Mouse (Mus musculus): ENCODE data around the gene Tom1l2.

Tom1l2 gene

DNA sequence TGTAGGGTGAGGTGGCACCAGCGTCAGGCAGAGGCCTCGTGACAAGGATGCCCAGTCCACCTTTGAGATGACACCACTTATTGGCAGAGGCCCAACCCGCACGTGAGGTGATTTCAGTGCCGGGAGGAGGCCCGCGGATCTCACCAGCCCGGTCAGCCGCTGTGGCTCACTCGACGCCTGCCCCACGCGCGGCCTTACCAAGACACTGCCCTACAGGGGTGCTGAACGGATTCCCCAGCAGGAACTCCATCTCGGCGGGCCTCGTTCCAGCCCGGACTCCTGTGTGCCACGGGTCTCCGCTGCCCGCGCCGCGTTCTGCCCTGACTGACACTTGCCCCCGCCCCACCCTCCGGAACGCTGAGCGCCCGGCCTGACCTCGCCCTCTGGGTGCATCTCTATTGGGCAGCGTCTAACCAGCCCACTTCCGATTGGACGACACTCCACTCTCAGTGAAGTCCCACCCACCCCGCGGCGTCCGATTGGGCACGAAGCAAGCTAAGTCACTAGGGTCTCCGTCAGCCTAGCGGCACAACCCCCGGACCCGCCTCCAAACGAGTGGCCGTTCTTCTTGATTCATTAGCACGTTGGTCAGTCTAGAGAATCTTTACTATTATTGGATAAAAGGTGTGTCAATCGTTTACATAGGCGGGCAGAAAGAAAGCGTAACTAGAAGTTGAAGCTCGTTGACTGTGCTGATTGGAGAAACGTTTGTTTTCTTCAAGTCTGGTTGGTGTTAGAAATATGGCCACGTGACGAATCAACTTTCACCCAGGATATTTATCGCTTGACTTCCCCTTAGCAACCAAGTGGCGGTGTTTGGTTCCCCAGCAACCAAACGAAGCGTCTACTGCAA is at the start of gene Tom1l2, which contains the start of gene Drc3:
Gene Tom1l2 (minus strand): TSS at position 347 of the 853 bp plus-strand sequence.
Gene Drc3 (plus strand): TSS at position 771 of the 853 bp plus-strand sequence.
- in situ Hi-C loops (cut with MseI, MboI): no loop called here

DNA sequence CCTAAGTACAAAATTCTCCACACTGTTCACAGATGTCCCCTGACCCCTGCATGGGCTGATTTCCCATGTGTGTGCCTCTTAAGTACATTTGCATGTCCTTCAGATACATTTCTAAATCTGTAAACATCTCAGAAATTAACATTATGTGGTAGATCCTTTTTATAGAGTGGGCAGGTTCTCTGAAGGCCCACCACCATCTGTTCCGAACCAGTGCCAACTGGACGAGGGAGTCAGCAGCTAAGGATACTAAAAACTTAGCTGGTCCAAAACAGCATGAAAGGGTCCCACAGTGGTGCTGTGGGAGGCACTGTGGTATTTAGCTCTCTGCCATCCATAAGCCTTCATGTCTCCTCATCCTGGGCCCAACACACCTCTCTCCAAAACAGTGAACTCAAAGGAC is 44.5 kb upstream of the Tom1l2 start:
- in situ Hi-C loops (cut with MseI, MboI): no loop called here

DNA sequence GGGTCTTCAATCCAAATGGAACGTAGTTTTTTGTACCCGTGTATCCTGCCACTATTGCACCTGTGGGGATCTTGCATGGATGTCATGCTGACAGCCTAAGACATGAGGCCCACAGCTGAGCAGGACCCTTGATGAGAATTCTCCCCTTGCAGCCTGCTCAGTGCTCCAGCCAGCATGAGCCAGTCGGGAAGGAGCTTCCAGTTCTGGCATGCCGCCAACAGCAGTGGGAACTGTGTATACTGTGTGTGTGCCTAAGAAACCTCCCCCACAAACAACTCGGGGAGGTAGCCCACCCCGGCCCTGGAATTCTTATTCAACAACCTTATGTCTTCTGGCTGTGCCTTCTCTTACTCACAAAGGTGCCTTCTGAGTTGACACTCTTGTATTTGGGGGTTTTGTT is 43.8 kb upstream of the Tom1l2 start:
- in situ Hi-C loops (cut with MseI, MboI): no loop called here

DNA sequence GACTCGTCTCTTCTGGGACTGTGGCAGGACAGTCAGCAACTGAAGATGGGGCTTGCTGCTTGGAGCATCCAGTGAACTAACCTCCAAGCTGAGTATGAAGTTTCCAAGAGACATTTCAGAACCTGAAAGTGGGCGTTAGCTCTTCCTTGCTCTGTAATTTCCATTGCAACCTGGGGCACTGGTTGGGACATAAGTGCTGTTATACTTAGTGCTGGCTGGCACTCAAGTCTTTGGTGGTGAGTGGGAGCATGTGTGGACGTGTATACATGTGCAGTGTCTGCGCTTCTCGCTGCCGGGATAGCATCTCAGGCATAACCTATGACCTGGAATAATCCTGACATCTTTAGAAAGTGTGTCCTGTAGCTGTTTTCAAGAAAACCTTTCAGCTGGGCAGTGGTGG is 38.6 kb upstream of the Tom1l2 start:
- in situ Hi-C loops (cut with MseI, MboI): no loop called here

DNA sequence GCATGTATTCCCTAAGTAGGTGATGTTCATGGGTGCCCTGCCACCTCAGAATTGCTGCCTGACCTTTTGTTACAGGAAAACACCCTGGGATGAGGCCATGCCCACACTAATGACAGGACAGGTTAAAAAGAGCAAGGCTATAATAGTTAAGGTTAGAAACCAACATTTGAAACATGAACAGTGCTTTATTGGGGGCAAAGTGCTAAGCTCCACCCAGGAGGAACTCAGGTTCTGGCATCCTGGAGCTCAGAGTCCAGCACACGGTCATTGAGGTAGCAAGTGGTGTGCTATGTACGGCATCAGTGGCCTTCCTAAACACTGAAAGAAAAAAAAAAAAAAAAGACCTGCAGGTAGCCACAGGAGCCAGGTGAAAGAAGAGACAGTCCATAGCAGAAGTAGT is 35.2 kb upstream of the Tom1l2 start:
- in situ Hi-C loops (cut with MseI, MboI): no loop called here

DNA sequence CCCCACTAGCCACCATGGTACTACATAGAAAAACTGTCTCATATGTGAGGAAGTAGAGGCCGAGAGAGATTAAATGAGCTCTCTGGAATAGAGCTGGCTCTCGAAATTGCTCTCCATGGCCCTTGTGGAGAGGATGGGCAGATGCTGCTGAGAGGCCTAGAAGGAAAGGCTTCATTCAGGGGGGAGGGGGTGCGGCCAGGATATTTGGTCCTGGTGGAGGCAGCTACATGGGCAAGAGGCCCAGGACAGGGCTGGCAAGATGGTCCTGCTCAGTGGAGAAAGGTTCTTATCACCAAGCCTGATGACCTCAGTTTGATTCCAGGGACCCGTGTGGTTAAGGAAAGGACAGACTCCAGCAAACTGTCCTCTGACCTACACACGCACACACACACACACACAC is 33.2 kb upstream of the Tom1l2 start:
- in situ Hi-C loops (cut with MseI, MboI): no loop called here

DNA sequence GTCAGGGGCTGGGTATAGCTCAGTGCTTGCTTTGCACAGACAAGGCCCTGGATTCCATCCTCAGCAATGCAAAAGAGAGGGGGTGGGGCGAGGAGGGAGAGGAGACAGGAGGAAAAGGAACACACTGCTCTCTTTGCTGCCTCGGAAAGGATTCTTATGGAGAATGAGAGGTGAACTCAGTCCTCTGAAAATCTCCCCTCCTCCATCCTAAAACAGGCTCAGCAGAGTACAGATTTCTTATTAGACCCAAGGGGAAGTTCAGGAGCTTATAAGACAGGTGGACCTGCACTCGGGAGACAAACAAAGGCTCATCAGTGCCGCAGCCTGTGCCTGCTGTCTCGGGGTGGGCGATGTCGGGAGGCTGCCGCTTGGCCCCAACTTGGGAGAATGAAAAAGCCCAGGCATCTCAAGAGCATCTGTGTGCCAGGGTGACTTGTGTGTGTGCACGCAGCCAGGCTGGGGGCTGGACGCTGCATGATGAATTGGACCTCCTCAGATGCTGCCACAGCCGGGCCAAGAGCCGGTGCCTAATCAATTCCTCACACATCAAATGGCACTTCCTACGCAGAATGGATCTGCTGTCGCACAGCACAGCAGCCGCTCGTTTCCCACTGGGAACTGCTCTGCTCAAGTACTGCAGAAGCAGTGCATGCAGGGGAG is 32.2 kb upstream of the Tom1l2 start:
- in situ Hi-C loops (cut with MseI, MboI): no loop called here

DNA sequence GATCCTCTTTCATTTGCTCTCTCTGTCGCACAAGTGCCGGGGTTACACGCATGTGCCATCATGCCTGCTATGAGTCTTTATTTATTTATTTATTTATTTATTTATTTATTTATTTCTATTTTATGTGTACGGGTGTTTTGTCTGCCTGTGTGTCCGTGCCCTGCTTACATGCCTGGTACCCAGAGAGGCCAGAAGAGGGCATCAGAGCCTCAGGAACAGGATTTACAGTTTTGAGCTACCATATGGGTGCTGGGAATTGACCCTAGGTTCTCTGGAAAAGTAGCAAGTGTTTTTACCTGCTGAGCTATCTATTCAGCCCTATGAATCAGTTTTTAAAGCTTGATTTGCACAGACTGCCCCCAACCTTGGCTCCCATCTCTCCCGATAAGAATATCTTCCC is 30.8 kb upstream of the Tom1l2 start:
- in situ Hi-C loops (cut with MseI, MboI): no loop called here

DNA sequence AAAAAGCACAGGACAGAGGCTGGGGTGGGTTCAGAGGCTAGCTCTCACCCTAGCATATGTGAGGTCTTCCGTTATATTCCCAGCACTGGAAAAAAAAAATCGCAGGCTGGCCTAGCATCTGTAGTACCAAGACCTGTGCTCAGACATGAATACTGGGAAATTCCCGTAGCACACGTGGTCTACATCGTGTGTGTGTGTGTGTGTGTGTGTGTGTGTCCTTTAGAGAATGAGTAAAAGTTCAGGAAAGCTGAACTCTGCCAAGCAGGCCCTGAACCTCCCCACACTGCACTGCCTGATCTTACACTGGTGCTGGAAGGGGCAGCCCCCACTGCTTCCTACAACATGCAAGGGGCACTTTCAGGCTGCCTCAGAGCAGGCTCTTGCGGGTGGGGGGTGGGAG is 21.8 kb upstream of the Tom1l2 start:
- in situ Hi-C loops (cut with MseI, MboI): no loop called here

DNA sequence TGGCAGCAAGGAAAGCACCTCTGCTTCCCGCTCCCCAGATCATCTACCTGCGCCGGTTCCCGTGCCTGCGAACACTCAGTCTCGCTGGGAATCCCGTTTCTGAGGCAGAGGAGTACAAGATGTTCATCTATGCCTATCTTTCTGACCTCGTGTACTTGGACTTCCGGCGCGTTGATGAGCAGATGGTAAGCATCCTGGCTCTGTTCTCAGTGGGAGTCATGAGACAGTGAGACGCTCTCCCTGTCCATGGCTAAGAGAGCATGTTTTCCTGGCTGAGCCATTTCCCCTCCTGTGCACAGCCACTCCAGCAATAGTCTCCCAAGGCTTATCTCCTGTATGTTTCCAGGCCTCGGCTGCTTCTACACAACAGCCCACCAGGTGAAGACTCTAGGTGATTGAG is 17.7 kb upstream of the Tom1l2 start:
- in situ Hi-C loops (cut with MseI, MboI): no loop called here

DNA sequence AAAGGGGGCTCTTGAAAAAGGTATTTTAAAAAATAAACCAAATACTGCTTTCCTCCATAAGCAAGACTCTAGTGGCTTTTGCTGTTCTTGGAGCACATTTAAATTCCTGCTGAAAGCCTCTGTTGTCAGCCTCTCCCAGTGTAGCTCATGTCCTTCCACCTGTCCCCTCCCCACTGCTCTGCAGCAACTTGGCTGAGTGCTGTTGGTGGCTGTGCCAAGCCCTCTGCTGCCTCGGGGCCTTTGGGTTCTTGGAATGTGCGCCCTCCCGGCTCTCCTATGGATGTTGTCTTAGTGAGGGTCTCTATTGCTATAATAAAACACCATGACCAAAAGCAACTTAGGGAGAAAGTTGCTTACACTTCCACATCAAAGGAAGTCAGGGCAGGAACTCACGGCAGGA is 16.7 kb upstream of the Tom1l2 start:
- in situ Hi-C loops (cut with MseI, MboI): no loop called here

DNA sequence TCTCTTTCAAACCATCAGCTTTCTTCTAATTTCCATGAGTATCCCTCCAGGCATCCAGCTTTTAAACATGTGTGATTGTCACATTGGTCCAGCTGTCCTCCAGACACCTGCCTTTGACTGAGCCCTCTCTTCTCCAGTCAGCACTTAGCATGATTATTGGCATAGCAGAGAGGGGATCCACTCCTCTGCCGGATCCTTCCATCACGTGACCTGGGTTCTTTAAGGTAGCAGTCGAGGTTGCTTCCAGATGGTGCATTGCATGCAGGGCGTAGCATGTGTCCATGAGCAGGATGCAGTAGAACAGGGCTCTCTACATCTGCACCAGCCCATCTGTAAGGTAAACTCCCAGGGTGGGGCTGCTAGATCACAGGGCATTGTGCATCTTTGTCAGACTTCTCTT is 16.2 kb upstream of the Tom1l2 start:
- in situ Hi-C loops (cut with MseI, MboI): no loop called here

DNA sequence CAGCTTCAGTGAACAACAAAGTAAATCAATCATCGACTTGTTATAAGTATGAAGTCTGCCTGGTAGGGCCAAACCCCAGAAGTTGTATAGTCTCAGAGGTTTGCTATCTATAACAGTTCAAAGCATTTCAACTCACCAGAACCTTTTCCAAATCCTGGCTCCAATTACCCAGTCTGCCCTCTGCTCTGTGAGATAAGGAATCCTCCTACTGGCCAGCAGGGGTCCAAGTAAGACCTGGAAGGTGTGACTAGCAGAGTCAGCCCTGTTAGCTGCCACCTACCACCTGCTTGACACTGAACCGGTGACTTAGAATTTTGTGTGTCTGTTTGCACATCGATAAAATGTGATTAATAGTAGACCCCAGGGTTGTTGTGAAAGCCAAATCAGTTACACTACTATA is 14.6 kb upstream of the Tom1l2 start:
- in situ Hi-C loops (cut with MseI, MboI): no loop called here

DNA sequence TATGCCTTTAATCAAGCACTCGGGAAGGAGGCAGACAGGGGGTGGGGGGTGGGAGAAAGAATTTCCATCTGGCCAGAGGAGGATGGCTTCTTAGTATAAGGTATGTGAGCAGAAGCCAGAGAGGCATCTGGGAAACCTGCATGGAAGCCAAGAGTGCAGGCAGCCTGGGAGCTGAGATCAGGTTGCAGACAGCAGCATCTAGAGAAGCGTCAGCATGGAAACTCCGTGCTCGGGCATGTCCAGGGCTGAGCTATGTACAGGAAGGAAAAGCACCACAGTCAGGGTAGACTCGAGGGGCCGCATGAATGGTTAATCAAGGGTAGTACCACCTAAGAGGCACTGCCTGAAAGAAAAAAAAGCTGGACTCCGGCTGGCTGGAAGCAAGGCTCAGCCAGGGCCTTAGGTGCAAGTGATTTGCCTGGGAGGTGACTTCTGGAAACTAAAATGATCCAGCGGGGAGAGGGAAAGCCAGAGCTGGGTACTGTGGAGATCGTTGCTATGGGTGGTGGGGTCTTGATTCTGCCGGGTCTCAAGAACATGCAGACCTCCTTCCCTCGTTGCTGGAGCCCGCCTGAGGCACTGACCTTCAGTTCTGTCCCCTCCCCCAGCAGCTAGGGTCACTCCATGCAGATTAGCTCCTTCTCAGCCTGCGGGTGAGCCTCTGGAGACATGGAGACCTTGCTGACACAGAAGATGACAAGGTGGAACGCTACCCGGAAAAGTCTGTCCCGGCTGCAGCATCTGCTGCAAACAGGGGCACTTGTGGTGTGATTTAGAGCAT is 13.7 kb upstream of the Tom1l2 start:
- in situ Hi-C loops (cut with MseI, MboI): no loop called here

DNA sequence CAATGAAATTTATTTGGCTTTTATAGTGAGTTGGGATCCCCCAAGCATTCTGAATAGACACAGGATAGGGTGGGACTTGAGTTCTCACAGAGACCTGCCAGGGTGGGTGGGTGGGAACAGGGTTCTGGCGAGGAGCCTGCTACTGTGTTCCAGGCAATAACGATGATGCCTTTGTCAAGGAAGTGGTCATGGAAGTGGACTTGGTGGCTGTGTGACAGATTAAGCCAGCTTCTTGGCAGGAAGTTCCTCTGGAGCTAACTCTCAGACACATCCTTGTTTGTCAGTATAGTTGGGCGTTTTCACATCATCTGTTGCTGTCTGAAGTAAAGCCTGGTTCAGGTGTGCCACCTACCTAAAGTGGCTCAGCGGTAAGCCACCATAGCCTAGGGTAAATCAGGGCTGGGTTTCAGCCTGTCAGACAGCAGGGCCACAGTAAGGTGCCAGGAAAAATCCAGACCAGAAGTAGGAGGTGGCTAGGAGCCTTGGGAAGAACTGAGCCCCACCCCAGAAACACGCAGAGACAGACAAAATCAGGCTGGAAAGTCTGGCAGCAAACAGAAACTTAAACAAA is 8.0 kb upstream of the Tom1l2 start:
- in situ Hi-C loops (cut with MseI, MboI): no loop called here

DNA sequence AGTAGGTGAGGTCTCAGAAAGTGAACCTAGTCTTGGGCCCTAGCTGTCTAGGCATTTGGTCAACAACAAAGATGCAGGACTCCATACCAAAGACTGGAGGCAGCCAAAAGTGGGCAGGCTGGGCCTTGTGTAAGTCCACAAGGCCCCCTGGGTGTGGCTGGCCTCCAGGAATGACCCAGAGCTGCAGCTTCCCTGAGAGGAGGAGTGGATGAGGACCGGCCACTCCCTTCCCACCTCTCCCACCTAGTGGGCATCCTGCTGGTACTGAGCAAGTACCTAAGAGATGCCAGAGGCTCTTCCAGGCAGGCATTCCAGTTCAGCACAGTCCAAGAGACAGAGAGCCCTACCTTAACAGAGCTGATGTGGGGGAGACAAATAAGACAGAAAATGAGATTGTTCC is 7.2 kb upstream of the Tom1l2 start:
- in situ Hi-C loops (cut with MseI, MboI): no loop called here

DNA sequence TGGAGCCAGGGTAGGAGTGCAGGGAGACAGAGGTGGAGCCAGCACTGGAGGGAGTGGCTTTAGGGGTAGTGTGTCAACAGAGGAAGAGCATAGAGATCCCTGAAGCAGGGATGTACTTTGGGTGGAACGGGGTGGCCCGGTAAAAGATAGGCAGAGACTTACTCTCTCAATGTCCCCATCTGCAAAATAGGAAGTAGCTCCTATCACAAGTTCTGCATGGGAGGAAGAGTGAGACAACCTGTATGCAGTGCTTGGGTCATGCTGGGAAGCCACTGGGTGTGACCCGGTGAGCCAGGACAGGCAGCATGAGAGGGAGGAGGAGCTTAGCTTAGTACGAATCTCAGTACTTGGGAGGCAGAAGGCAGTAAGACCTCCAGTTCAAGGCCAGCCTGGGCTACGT is 6.4 kb upstream of the Tom1l2 start:
- in situ Hi-C loops (cut with MseI, MboI): no loop called here

DNA sequence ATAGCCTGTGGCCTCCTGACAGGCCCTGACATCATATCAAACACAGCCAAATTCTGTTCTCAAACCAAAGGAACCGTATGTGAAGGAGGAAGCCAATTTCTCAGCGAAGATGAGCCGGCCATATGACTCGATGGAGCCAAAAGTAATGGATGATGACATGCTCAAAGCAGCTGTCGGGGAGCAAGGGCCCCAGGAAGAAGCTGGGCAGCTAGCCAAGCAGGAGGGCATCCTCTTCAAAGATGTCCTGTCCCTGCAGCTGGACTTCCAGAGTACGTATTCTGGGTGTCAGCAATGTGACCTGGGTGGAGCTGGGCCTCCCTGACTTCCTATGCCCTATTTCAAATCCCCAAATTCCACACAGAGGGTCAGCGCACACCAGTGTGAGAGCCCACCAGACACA is 5.8 kb upstream of the Tom1l2 start:
- in situ Hi-C loops (cut with MseI, MboI): no loop called here

DNA sequence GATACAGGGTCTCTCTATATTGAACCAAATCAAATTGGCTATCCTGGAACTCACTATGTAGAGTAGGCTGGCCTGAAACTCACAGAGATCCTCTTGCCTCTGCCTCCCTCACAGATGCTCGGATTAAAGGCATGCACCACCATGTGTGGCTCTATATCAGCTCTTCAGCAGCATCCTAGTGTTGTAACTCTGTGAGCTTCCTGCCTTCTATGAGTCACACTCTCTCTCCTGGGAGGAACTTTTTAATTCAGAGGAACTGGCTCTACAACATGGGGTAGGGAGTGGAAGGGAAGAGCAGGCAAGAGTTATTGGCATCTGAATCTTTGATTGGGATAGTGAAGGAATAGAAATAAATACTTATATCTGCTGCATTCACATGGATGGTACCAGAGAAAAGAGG is 4.4 kb upstream of the Tom1l2 start:
- in situ Hi-C loops (cut with MseI, MboI): no loop called here

DNA sequence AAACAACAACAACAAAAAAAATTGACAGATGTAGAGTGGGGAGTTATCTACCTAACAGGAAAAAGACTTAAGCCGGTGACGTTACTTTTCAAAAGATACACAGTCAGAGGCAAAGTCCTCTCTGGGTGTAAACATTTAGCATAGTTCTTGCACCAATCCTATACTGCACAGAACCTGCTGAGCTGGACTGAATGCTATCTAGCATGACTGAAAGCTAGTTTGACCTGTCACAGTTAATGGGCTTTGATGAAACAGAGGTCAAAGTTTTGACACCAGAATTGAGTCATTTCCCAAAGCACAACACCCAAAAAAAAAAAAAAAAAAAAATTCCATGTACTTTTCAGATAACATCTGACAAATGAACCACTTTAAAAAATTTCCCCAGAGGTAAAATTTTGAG is 3.2 kb upstream of the Tom1l2 start:
- in situ Hi-C loops (cut with MseI, MboI): no loop called here

DNA sequence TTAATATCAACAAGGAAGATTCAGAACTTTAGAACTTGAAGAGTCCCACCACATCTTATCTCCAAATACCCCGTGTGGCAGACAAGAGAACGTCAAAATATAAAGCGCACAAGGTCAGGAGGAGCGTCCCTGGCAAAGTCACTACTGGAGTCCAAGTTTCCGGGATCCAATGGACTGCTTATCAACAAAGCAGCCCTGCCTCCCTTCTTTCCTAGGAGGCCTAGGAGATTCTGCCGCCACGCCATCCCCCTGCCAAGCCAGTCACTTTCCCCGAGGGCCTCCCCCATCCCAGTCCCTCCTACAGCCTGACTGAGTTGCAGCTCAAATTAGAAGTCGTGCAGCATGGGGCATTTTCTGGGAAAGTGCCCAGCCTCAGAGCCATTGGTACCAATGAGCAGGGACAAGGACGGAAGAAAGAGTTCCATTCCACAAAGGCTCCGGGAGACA is 757 bp downstream of the Tom1l2 start:
- in situ Hi-C loops (cut with MseI, MboI): no loop called here

DNA sequence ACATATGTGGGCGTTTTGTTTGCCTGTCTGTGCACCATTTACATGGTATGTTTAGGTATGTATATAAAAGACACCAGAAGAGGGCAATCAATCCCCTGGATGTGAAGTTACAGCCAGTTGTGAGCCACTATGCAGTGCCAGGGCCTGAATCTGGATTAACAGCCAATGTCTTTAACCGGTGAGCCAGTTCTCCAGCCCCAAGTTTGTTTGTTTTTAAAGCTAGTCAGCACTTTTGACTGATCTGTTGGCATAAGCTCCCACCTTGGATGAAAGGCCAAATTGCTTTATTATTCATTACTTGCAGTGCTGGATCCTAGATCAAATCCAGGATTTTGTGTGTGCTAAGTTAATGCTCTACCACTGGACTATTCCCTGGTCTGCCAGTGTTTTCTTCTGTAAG is 1.3 kb downstream of the Tom1l2 start:
- in situ Hi-C loops (cut with MseI, MboI): no loop called here

All from mouse trophoblast stem cell (cell line).